Mouse (Mus musculus) liver, embryonic 16.5 days (tissue): ENCODE results near the gene Ptges. TPM values are rescaled to one million over a fixed set of nuclear protein-coding genes. Genes with fewer than 3 reads are reported as not detected.
A peak's percentile ranks its signal among the peaks of the same experiment; 100 is the strongest.

Experiments used
- ATAC-seq: fragments of 200-750 bp; cut with Nextera tagmentation; 2 replicates; pipeline ENCODE4 v1.8.0; 2017; ENCODE audit warnings: low read depth, mild to moderate bottlenecking, moderate number of reproducible peaks, moderate library complexity
- H3K27ac ChIP-seq: fragments of 300-500 bp; sonication (generic); 2 replicates; pipeline ENCODE4 v1.5.1; 2014; ENCODE audit warnings: mild to moderate bottlenecking, low read length
- H3K27me3 ChIP-seq: fragments of 300-500 bp; sonication (generic); 2 replicates; pipeline ENCODE4 v1.6.1; 2014; ENCODE audit warnings: low read depth, low read length, mixed read lengths; ENCODE audit not compliant: control insufficient read depth, insufficient read depth
- H3K36me3 ChIP-seq: fragments of 300-500 bp; sonication (generic); 2 replicates; pipeline ENCODE4 v1.6.1; 2014; ENCODE audit warnings: mild to moderate bottlenecking; ENCODE audit not compliant: control insufficient read depth, insufficient read depth
- H3K4me1 ChIP-seq: fragments of 300-500 bp; sonication (generic); 2 replicates; pipeline ENCODE4 v1.6.1; 2014; ENCODE audit warnings: low read depth, low read length, mixed read lengths; ENCODE audit not compliant: control insufficient read depth
- H3K4me2 ChIP-seq: fragments of 300-500 bp; sonication (generic); 2 replicates; pipeline ENCODE4 v1.6.1; 2014; ENCODE audit warnings: low read depth, low read length, mixed read lengths
- H3K4me3 ChIP-seq: fragments of 300-500 bp; sonication (generic); 2 replicates; pipeline ENCODE4 v1.5.1; 2014; ENCODE audit warnings: low read depth, mild to moderate bottlenecking, low read length
- H3K9ac ChIP-seq: fragments of 300-500 bp; sonication (generic); 2 replicates; pipeline ENCODE4 v1.6.1; 2014; ENCODE audit warnings: low read depth, low read length
- H3K9me3 ChIP-seq: fragments of 300-500 bp; sonication (generic); replicated peaks from 2 replicates; pipeline ENCODE4 v1.6.1; 2016; ENCODE audit warnings: low read length; ENCODE audit not compliant: control insufficient read depth
- WGBS: fragments of 180-500 bp; shearing (Covaris S2); extraction: QIAGEN DNeasy Blood & Tissue Kit; methylation state at CpG from one replicate; pipeline ENCODE4 v1.1.7; 2014; ENCODE audit not compliant: insufficient replicate concordance; 5-methylcytosine and 5-hydroxymethylcytosine counted together
- polyA plus RNA-seq: library from polyadenylated mRNA; unstranded; fragments of >200 nt; fragmentation: Nextera tagmentation; extraction: Ambion mirVana; gene quantifications from 2 replicates; pipeline ENCODE4 v1.2.1, GENCODE M21; 2015

Ptges gene
- 0.35 and 0.37 TPM in 2 replicates for polyA plus RNA-seq

- Histone ChIP-seq H3K27me3 (no peaks in the 10 kb centered on the region), H3K36me3 (no peaks in the 10 kb centered on the region), H3K4me2 (peak within 1 kb of the TSS; percentile 65), H3K9me3 (no peaks in the 10 kb centered on the region), H3K9ac (peak within 1 kb of the TSS; percentile 43; the same call in 1 of the 2 replicates), H3K4me3 (peak within 1 kb of the TSS; percentile 52), H3K27ac (peak within 1 kb of the TSS; percentile 50), H3K4me1 (peaks cover 17% of the 10 kb centered on the region)
- ATAC-seq: peak; percentile 30; the same call in 1 of the 2 replicates
- 2% methylated on average over 23 of the region's 23 CpGs for WGBS
These were observed at the start of gene Ptges for GRCm38 (mm10) chr2:30929483-30930045. Gene Ptges, minus strand, starts transcription at chr2:30929863.

DNA sequence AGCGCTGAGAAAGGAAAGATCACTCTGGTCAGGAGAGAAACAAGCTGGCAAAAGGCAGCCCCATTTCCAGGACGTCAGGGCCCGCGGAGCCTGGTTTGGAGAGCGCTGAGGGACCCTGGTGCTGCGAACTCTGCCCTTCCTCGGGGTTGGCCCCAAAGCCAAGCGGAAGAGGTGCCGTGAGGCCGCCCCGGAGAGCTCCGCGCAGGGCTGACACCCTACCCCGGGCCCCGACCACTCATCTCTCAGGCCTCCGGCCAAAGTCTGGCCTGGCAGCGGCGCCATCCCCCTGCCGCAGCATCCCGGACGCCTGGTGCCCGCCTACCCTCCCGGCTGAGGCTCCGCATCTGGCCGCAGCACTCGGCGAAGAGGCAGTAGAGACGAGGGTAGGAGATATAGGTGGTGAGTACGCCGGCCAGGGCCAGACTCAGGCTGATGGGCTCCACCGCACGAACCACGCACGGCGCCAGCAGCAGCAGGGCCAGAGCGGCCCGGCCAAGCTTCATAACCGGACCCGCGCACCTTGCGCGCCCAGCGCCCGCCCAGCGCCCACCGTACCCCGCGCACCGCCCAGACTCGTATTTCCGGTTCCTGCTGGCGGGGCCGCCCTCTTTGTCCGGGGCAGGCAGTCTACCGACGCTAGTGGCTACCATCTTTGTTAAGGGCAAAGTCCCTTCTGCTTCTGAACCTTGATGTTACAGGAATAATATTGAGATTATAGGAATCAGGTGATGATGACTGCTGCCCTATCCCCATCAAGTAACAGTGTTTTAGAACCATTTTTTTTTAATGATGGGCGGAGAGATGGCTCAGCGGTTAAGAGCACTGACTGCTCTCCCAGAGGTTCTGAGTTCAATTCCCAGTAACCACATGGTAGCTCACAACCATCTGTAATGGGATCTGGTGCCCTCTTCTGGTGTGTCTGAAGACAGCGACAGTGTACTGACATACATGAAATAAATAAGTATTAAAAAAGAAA is 38.0 kb upstream of the Ptges start, which contains the start of gene Tor1a:
Tor1a (minus strand) TSS at position 582 of the 976 bp plus-strand sequence.
- Histone ChIP-seq H3K9me3 (no peaks in the 10 kb centered on the region), H3K4me3 (peak within 1 kb of the TSS; percentile 97), H3K4me1 (peaks cover 17% of the 10 kb centered on the region), H3K27ac (peak within 1 kb of the TSS; percentile 87), H3K27me3 (no peaks in the 10 kb centered on the region), H3K4me2 (peak within 1 kb of the TSS; percentile 81), H3K36me3 (peaks cover 16% of the 10 kb centered on the region), H3K9ac (peak within 1 kb of the TSS; percentile 95)
- WGBS: 2% methylated on average over 59 of the region's 59 CpGs
- peak; percentile 94 for ATAC-seq

DNA sequence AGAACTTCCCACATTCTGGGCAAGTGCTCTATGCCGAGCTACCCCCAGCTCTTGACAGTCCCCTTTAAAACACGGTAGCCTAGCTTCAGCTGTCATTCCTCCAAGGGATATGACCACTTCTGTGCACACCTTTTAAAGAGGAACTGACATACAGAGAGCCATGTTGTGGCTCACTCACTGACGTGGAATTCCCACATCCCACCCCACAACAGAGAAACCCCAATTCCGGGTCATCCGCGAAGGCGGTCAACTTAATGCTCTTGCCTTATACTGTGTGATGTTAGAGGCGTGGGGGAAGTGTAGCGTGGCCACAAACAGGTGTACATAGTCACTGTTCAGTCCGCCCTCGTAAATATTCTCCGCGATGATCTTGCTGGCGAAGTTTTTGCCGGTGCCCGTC is 37.2 kb upstream of the Ptges start:
- H3K9me3 ChIP-seq: no peaks in the 10 kb centered on the region
- H3K9ac ChIP-seq: peak overlapping the region; percentile 95
- H3K27me3 ChIP-seq: no peaks in the 10 kb centered on the region
- peaks cover 17% of the 10 kb centered on the region for H3K4me1 ChIP-seq
- H3K4me3 ChIP-seq: peak overlapping the region; percentile 97
- peak overlapping the region; percentile 81 for H3K4me2 ChIP-seq
- WGBS: 7% methylated on average over 16 of the region's 16 CpGs
- peak overlapping the region; percentile 87 for H3K27ac ChIP-seq
- ATAC-seq: no peak
- H3K36me3 ChIP-seq: peaks cover 25% of the 10 kb centered on the region

- ATAC-seq: no peak
- H3K27ac ChIP-seq: no peak overlapping the region
- H3K36me3 ChIP-seq: peaks cover 35% of the 10 kb centered on the region
- H3K4me2 ChIP-seq: no peak overlapping the region
- WGBS: 81% methylated on average over 8 of the region's 8 CpGs
- H3K9ac ChIP-seq: no peak overlapping the region
- H3K4me1 ChIP-seq: peaks cover 17% of the 10 kb centered on the region
- H3K4me3 ChIP-seq: no peak overlapping the region
- H3K27me3 ChIP-seq: no peaks in the 10 kb centered on the region
- no peaks in the 10 kb centered on the region for H3K9me3 ChIP-seq
These were observed 36.0 kb upstream of the Ptges start for GRCm38 (mm10) chr2:30965627-30966026.

GRCm38 (mm10) chr2:30962570-30963254 is 33.0 kb upstream of the Ptges start:
- no peaks in the 10 kb centered on the region for H3K9me3 ChIP-seq
- H3K4me2 ChIP-seq: no peak overlapping the region
- H3K9ac ChIP-seq: no peak overlapping the region
- ATAC-seq: no peak
- peaks cover 17% of the 10 kb centered on the region for H3K4me1 ChIP-seq
- peaks cover 57% of the 10 kb centered on the region for H3K36me3 ChIP-seq
- H3K4me3 ChIP-seq: no peak overlapping the region
- H3K27me3 ChIP-seq: no peaks in the 10 kb centered on the region
- 72% methylated on average over 11 of the region's 11 CpGs for WGBS
- no peak overlapping the region for H3K27ac ChIP-seq

- no peak overlapping the region for H3K4me3 ChIP-seq
- no peak for ATAC-seq
- peaks cover 73% of the 10 kb centered on the region for H3K36me3 ChIP-seq
- H3K4me2 ChIP-seq: no peak overlapping the region
- H3K9ac ChIP-seq: no peak overlapping the region
- peaks cover 5% of the 10 kb centered on the region for H3K4me1 ChIP-seq
- 49% methylated on average over 5 of the region's 5 CpGs for WGBS
- no peaks in the 10 kb centered on the region for H3K9me3 ChIP-seq
- no peaks in the 10 kb centered on the region for H3K27me3 ChIP-seq
- H3K27ac ChIP-seq: peak overlapping the region; percentile 21; the same call in 1 of the 2 replicates
These were observed 30.2 kb upstream of the Ptges start for GRCm38 (mm10) chr2:30959856-30960255.

GRCm38 (mm10) chr2:30958726-30959125 is 29.1 kb upstream of the Ptges start:
- peak; percentile 82 for ATAC-seq
- H3K4me2 ChIP-seq: no peak overlapping the region
- no peak overlapping the region for H3K9ac ChIP-seq
- no peak overlapping the region for H3K4me3 ChIP-seq
- peaks cover 16% of the 10 kb centered on the region for H3K4me1 ChIP-seq
- peak overlapping the region; percentile 60 for H3K27ac ChIP-seq
- H3K36me3 ChIP-seq: peaks cover 63% of the 10 kb centered on the region
- no peaks in the 10 kb centered on the region for H3K9me3 ChIP-seq
- 73% methylated on average over 14 of the region's 14 CpGs for WGBS
- H3K27me3 ChIP-seq: no peaks in the 10 kb centered on the region

GRCm38 (mm10) chr2:30957511-30957910 is 27.8 kb upstream of the Ptges start:
- Histone ChIP-seq H3K36me3 (peaks cover 55% of the 10 kb centered on the region), H3K9me3 (no peaks in the 10 kb centered on the region), H3K4me1 (peaks cover 18% of the 10 kb centered on the region), H3K27me3 (no peaks in the 10 kb centered on the region), H3K4me2 (no peak overlapping the region), H3K4me3 (no peak overlapping the region), H3K9ac (no peak overlapping the region), H3K27ac (no peak overlapping the region)
- 74% methylated on average over 4 of the region's 4 CpGs for WGBS
- no peak for ATAC-seq
